Mouse (Mus musculus): Measurements from ENCODE around the gene Prkce. TPM values are rescaled to one million over a fixed set of nuclear protein-coding genes. Genes with fewer than 3 reads are reported as not detected.

The Prkce gene
- polyA plus RNA-seq, 1 experiment from 2014 or later = 8.1 TPM

DNA sequence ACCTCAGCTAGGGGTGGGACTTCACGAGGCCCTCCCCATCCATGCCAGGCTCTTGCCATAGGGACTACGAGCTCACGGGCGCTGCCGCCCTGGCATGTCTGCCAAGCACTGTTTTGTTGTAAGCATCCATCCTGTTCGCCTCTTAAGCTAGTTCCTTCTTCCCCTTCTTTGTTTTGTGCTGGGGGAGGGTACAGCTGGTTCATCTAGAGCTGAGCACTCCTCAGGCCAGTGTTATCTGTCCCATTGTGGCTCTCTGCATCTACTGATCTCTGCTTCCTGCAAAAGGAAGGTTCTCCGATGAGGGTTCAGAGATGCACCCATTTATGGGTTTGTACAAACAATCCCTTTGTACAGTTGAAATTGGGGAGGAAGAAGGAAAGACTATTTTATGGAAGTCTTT, 9.1 kb downstream of the Prkce start:
- Histone ChIP-seq H3K4me1 (0 out of 2 replicates have a peak, but pooled peaks cover 10% of the 10 kb centered on the region), H3K9me3 (replicated peaks) (no peaks in the 10 kb centered on the region), H3K9ac (no peak overlapping the region), H3K27me3 (no peaks in the 10 kb centered on the region), H3K4me3 (replicated peaks) (no peak overlapping the region), H3K27ac (replicated peaks) (no peak overlapping the region), H3K4me2 (replicated peaks) (no peak overlapping the region), H3K36me3 (peaks cover 4% of the 10 kb centered on the region; the same call in 1 of the 2 replicates)
- 81% methylated on average over 7 of the region's 7 CpGs for WGBS
- ATAC-seq (ENCODE audit: insufficient number of reproducible peaks, low FRiP score, low TSS enrichment, low read depth) = no peak

GRCm38 (mm10) chr17:86183788-86184187, 16.2 kb downstream of the Prkce start:
- H3K4me3 ChIP-seq (replicated peaks) = no peak overlapping the region
- H3K4me1 ChIP-seq = peaks cover 10% of the 10 kb centered on the region
- no peak for ATAC-seq (ENCODE audit: insufficient number of reproducible peaks, low FRiP score, low TSS enrichment, low read depth)
- no peak overlapping the region for H3K9ac ChIP-seq
- 42% methylated on average over 2 of the region's 2 CpGs for WGBS
- no peaks in the 10 kb centered on the region for H3K27me3 ChIP-seq
- H3K9me3 ChIP-seq (replicated peaks) = no peaks in the 10 kb centered on the region
- no peak overlapping the region for H3K4me2 ChIP-seq (replicated peaks)
- H3K36me3 ChIP-seq = peaks cover under 1% of the 10 kb centered on the region; the same call in 1 of the 2 replicates
- no peak overlapping the region for H3K27ac ChIP-seq (replicated peaks)

DNA sequence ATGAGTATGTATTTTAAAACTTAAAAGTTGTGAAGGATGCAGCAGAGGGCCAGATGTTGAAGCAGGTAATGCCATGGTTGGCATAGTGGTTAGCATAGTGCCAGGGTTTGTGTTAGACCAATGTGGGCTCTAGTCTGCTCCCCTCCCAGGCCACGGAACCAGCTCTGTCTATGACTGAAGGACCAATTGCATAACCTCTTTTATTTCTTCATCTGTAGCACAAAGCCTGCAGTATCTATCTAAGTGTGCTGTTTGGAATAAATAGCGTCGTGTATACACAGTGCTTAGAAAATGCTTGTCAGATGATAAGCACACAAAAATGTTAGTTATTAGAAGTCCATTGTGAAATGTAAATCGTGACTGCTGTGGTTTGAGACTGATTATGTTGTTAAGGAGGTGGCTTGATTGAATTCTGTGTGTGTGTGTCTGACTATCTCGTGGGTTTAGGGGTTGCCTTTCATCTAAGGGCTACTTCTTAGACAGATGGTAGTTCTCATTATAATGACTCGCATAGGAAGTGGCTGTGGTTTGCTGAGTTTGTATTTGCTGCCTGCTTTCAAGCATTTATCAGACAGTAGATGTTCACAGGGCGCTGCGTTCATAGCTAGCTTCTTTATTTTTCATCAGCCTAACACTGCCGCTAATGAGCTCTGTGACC, 17.1 kb downstream of the Prkce start:
- 49% methylated on average over 9 of the region's 9 CpGs for WGBS
- ATAC-seq (ENCODE audit: insufficient number of reproducible peaks, low FRiP score, low TSS enrichment, low read depth) = no peak
- no peaks in the 10 kb centered on the region for H3K9me3 ChIP-seq (replicated peaks)
- H3K4me1 ChIP-seq = peaks cover 10% of the 10 kb centered on the region
- H3K27ac ChIP-seq (replicated peaks) = no peak overlapping the region
- no peaks in the 10 kb centered on the region for H3K36me3 ChIP-seq
- no peak overlapping the region for H3K9ac ChIP-seq
- H3K27me3 ChIP-seq = no peaks in the 10 kb centered on the region
- no peak overlapping the region for H3K4me2 ChIP-seq (replicated peaks)
- no peak overlapping the region for H3K4me3 ChIP-seq (replicated peaks)

DNA sequence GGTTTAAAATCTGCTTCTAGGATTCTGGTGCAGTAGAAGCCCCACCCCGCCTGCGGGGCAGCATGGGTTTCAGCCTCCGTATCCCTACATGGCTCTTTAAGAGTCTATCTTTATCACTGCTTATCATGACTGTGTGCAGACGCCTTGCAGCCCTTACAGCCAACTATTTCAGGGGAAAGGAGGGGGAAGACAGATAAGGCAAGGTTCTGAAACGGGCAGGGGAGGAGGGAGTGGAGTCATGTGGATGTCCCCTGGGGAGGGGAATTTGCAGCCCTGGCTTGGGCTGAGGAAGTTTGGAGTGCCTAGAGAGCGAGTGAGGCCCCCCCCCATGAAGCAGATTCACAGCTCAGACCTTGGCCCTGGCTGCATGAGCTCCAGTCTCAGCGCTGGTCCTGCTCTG, 18.0 kb downstream of the Prkce start:
- 43% methylated on average over 7 of the region's 7 CpGs for WGBS

GRCm38 (mm10) chr17:86187777-86188176, 20.2 kb downstream of the Prkce start:
- no peaks in the 10 kb centered on the region for H3K9me3 ChIP-seq (replicated peaks)
- no peak for ATAC-seq (ENCODE audit: insufficient number of reproducible peaks, low FRiP score, low TSS enrichment, low read depth)
- WGBS = 81% methylated on average over 1 of the region's 1 CpGs

More for the DNA sequence above, 18.0 kb downstream of the Prkce start:
- ATAC-seq (ENCODE audit: insufficient number of reproducible peaks, low FRiP score, low TSS enrichment, low read depth) = no peak
- H3K36me3 ChIP-seq = 0 out of 2 replicates have a peak, but pooled peaks cover 2% of the 10 kb centered on the region
- H3K9me3 ChIP-seq (replicated peaks) = no peaks in the 10 kb centered on the region
- H3K4me3 ChIP-seq (replicated peaks) = no peak overlapping the region
- H3K9ac ChIP-seq = no peak overlapping the region
- H3K4me2 ChIP-seq (replicated peaks) = no peak overlapping the region
- peaks cover 10% of the 10 kb centered on the region for H3K4me1 ChIP-seq
- H3K27ac ChIP-seq (replicated peaks) = no peak overlapping the region
- no peaks in the 10 kb centered on the region for H3K27me3 ChIP-seq

GRCm38 (mm10) chr17:86193979-86194378, 26.4 kb downstream of the Prkce start:
- WGBS = 69% methylated on average over 6 of the region's 6 CpGs
- Histone ChIP-seq H3K9me3 (replicated peaks) (no peaks in the 10 kb centered on the region), H3K4me2 (replicated peaks) (no peak overlapping the region), H3K27me3 (no peaks in the 10 kb centered on the region), H3K27ac (replicated peaks) (no peak overlapping the region), H3K4me1 (peaks cover 11% of the 10 kb centered on the region; the same call in 1 of the 2 replicates), H3K9ac (no peak overlapping the region), H3K36me3 (0 out of 2 replicates have a peak, but pooled peaks cover 2% of the 10 kb centered on the region), H3K4me3 (replicated peaks) (no peak overlapping the region)
- ATAC-seq (ENCODE audit: insufficient number of reproducible peaks, low FRiP score, low TSS enrichment, low read depth) = no peak

More at GRCm38 (mm10) chr17:86187777-86188176, 20.2 kb downstream of the Prkce start:
- Histone ChIP-seq H3K9ac (no peak overlapping the region), H3K27me3 (no peaks in the 10 kb centered on the region), H3K36me3 (0 out of 2 replicates have a peak, but pooled peaks cover 2% of the 10 kb centered on the region), H3K27ac (replicated peaks) (no peak overlapping the region), H3K4me2 (replicated peaks) (no peak overlapping the region), H3K4me1 (peaks cover 10% of the 10 kb centered on the region), H3K4me3 (replicated peaks) (no peak overlapping the region)

DNA sequence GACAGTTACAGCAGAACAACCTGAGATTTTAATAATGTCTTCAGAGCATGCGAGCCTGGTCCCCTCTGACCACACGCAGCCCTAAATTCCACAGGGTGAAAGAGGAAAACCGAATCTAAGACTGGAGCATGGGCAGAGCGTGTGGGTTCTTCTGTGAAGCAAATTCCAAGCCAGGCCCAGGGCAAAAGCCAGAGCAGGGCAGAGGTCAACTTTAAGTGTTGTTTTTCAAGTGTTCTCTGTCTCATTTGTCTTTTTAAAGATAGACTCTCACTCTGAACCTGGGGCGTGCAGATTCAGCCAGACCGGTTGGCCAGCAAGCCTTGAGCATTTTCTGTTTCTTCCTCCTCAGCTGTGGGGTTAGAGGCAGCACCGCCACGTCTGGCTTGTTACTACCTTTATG, 27.3 kb downstream of the Prkce start:
- H3K4me3 ChIP-seq (replicated peaks) = no peak overlapping the region
- H3K4me1 ChIP-seq = peaks cover 11% of the 10 kb centered on the region; the same call in 1 of the 2 replicates
- no peaks in the 10 kb centered on the region for H3K27me3 ChIP-seq
- no peak overlapping the region for H3K4me2 ChIP-seq (replicated peaks)
- no peak for ATAC-seq (ENCODE audit: insufficient number of reproducible peaks, low FRiP score, low TSS enrichment, low read depth)
- H3K27ac ChIP-seq (replicated peaks) = no peak overlapping the region
- WGBS = 84% methylated on average over 8 of the region's 8 CpGs
- H3K9ac ChIP-seq = no peak overlapping the region
- no peaks in the 10 kb centered on the region for H3K9me3 ChIP-seq (replicated peaks)
- H3K36me3 ChIP-seq = 0 out of 2 replicates have a peak, but pooled peaks cover 2% of the 10 kb centered on the region

- H3K36me3 ChIP-seq = no peaks in the 10 kb centered on the region
- no peaks in the 10 kb centered on the region for H3K9me3 ChIP-seq (replicated peaks)
- 88% methylated on average over 16 of the region's 16 CpGs for WGBS
- no peak for ATAC-seq (ENCODE audit: insufficient number of reproducible peaks, low FRiP score, low TSS enrichment, low read depth)
- H3K4me2 ChIP-seq (replicated peaks) = no peak overlapping the region
- no peak overlapping the region for H3K4me3 ChIP-seq (replicated peaks)
- no peak overlapping the region for H3K27ac ChIP-seq (replicated peaks)
- peaks cover 22% of the 10 kb centered on the region for H3K4me1 ChIP-seq
- H3K9ac ChIP-seq = no peak overlapping the region
- no peaks in the 10 kb centered on the region for H3K27me3 ChIP-seq
These were observed 31.2 kb downstream of the Prkce start for GRCm38 (mm10) chr17:86198496-86199465.

- ATAC-seq (ENCODE audit: insufficient number of reproducible peaks, low FRiP score, low TSS enrichment, low read depth) = no peak
These were observed 34.4 kb downstream of the Prkce start for GRCm38 (mm10) chr17:86201981-86202380.

DNA sequence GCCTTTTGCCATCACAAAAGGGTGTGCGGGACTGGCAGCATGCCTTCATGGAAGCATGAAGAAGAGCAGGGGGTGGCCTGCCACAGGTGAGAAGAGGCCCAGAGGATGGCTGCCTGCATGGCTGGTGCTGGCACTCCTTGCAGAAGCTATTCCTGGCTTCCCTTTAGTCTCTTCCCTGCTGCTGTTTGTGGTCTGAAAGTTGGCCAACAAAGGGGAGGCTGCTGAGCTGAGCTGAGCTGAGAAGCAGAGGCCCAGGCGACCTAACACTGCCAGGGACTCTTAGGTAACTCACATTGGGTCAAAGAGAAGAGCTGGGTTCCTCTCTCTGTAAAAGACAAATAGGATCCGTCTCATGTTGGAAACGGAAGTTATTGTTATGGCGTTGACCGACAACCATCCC, 35.4 kb downstream of the Prkce start:
- Histone ChIP-seq H3K4me1 (peaks cover 14% of the 10 kb centered on the region), H3K36me3 (no peaks in the 10 kb centered on the region), H3K9ac (no peak overlapping the region), H3K27ac (replicated peaks) (no peak overlapping the region), H3K4me3 (replicated peaks) (no peak overlapping the region), H3K9me3 (replicated peaks) (no peaks in the 10 kb centered on the region), H3K4me2 (replicated peaks) (no peak overlapping the region), H3K27me3 (no peaks in the 10 kb centered on the region)
- 95% methylated on average over 6 of the region's 6 CpGs for WGBS
- no peak for ATAC-seq (ENCODE audit: insufficient number of reproducible peaks, low FRiP score, low TSS enrichment, low read depth)

More at GRCm38 (mm10) chr17:86201981-86202380, 34.4 kb downstream of the Prkce start:
- Histone ChIP-seq H3K4me2 (replicated peaks) (no peak overlapping the region), H3K9me3 (replicated peaks) (no peaks in the 10 kb centered on the region), H3K27ac (replicated peaks) (no peak overlapping the region), H3K4me1 (peaks cover 18% of the 10 kb centered on the region), H3K4me3 (replicated peaks) (no peak overlapping the region), H3K27me3 (no peaks in the 10 kb centered on the region), H3K9ac (no peak overlapping the region), H3K36me3 (no peaks in the 10 kb centered on the region)
- WGBS = 88% methylated on average over 7 of the region's 7 CpGs
